Mouse (Mus musculus): Measurements from ENCODE around the gene Rpgr. TPM values are rescaled to one million over a fixed set of nuclear protein-coding genes. Genes with fewer than 3 reads are reported as not detected.

Rpgr gene
- polyA plus RNA-seq, 1 experiment from 2014 or later, result 31.7 TPM

DNA sequence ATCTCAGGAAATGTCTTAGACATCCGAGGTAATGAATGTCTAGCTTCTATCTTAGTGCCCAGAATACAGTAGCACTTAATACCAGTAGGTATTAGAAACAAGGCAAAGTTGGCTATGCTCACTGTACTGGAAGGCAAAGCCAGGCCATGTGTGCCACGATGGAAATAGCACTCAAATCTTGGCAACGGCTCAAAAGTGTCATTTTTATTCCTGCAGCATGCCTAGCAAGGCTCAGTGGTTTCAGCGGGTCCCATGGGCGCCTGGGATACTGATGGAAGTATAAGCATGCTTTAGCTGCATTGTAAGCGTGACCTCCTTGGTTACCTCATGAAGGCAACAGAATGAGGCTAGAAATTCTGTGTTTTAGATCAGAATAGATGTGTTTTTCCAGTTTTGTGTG lies 2.6 kb upstream of the Rpgr start:
- ATAC-seq (ENCODE audit: low FRiP score) (no peak), DNase-seq (ENCODE audit: low spot score) (no peak)
- peaks cover 5% of the 10 kb centered on the region; the same call in 1 of the 2 replicates for H3K4me1 ChIP-seq (replicated peaks; ENCODE audit: control insufficient read depth, insufficient read depth, low read length)
- H3K36me3 ChIP-seq (replicated peaks; ENCODE audit: control insufficient read depth, insufficient read depth), result no peaks in the 10 kb centered on the region
- no peaks in the 10 kb centered on the region for H3K9me3 ChIP-seq (ENCODE audit: control insufficient read depth, low read length)
- WGBS, result 70% methylated on average over 6 of the region's 6 CpGs
- H3K4me2 ChIP-seq (replicated peaks), result no peak overlapping the region
- no peak overlapping the region for H3K4me3 ChIP-seq (replicated peaks; ENCODE audit: low read length)
- H3K27me3 ChIP-seq (ENCODE audit: control insufficient read depth, insufficient read depth, low read length), result no peaks in the 10 kb centered on the region
- H3K9ac ChIP-seq, result no peak overlapping the region
- H3K27ac ChIP-seq, result no peak overlapping the region

DNA sequence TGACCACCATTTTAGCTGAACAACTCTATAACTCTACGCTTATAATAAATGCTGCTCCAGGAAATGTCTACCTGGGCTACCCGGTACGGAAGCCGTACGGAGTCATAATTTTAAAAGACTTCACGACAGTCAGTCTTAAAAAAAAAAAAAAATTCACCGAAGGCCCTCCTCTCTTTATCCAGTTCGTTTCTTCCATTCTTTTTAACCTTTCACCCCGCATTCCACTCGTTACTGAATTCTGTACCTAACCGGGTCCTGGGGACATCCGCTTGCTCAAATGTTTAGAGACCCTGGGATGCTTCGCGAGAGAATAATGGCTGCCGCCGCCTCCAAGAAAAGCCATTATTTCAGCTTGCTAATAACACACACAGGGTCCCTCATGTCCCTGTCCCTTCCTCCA lies 748 bp downstream of the Rpgr start:
- Histone ChIP-seq H3K9me3 (ENCODE audit: control insufficient read depth, low read length) (no peaks in the 10 kb centered on the region), H3K27me3 (ENCODE audit: control insufficient read depth, insufficient read depth, low read length) (no peaks in the 10 kb centered on the region), H3K4me2 (replicated peaks) (peak overlapping the region; percentile 60), H3K4me3 (replicated peaks; ENCODE audit: low read length) (peak overlapping the region; percentile 56), H3K9ac (peak overlapping the region; percentile 68), H3K4me1 (replicated peaks; ENCODE audit: control insufficient read depth, insufficient read depth, low read length) (peaks cover 5% of the 10 kb centered on the region; the same call in 1 of the 2 replicates), H3K27ac (peak overlapping the region; percentile 90), H3K36me3 (replicated peaks; ENCODE audit: control insufficient read depth, insufficient read depth) (0 out of 2 replicates have a peak, but pooled peaks cover 7% of the 10 kb centered on the region)
- DNase-seq (ENCODE audit: low spot score) (peak; percentile 47), ATAC-seq (ENCODE audit: low FRiP score) (peak; percentile 41; the same call in 1 of the 2 replicates)
- WGBS, result 20% methylated on average over 16 of the region's 16 CpGs

- no peaks in the 10 kb centered on the region for H3K4me1 ChIP-seq (replicated peaks; ENCODE audit: control insufficient read depth, insufficient read depth, low read length)
- no peak overlapping the region for H3K27ac ChIP-seq
- peaks cover 33% of the 10 kb centered on the region for H3K36me3 ChIP-seq (replicated peaks; ENCODE audit: control insufficient read depth, insufficient read depth)
- DNase-seq (ENCODE audit: low spot score) (no peak), ATAC-seq (ENCODE audit: low FRiP score) (no peak)
- H3K27me3 ChIP-seq (ENCODE audit: control insufficient read depth, insufficient read depth, low read length), result no peaks in the 10 kb centered on the region
- WGBS, result 85% methylated on average over 5 of the region's 5 CpGs
- no peaks in the 10 kb centered on the region for H3K9me3 ChIP-seq (ENCODE audit: control insufficient read depth, low read length)
- H3K4me3 ChIP-seq (replicated peaks; ENCODE audit: low read length), result no peak overlapping the region
- no peak overlapping the region for H3K4me2 ChIP-seq (replicated peaks)
- H3K9ac ChIP-seq, result no peak overlapping the region
Observed at GRCm38 (mm10) chrX:10205937-10206336, 10.8 kb downstream of the Rpgr start.

DNA sequence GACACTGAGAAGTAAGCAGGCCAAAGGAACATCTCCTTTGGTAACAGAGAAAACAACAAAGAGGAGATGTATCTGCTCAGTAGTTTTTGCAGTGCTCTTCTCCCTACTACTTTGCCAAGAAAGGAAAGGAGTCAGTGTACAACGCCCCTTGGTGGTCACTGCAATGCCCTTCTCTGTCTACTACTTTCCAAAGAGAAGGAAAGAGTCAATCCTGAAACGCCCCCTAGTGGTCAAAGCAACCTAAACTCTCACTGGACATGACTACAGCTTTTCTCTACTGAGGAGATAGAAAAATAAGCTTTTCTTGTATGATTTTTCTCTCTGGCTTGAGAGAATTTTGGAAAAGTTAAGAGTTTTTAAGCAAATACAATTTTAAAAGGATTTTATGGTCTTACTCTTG lies 15.4 kb downstream of the Rpgr start:
- DNase-seq (ENCODE audit: low spot score) (peak; percentile 41), ATAC-seq (ENCODE audit: low FRiP score) (no peak)
- H3K27me3 ChIP-seq (ENCODE audit: control insufficient read depth, insufficient read depth, low read length), result no peaks in the 10 kb centered on the region
- no peaks in the 10 kb centered on the region for H3K9me3 ChIP-seq (ENCODE audit: control insufficient read depth, low read length)
- H3K4me1 ChIP-seq (replicated peaks; ENCODE audit: control insufficient read depth, insufficient read depth, low read length), result no peaks in the 10 kb centered on the region
- no peak overlapping the region for H3K9ac ChIP-seq
- WGBS, result 20% methylated on average over 2 of the region's 2 CpGs
- peaks cover 13% of the 10 kb centered on the region; the same call in 1 of the 2 replicates for H3K36me3 ChIP-seq (replicated peaks; ENCODE audit: control insufficient read depth, insufficient read depth)
- H3K4me3 ChIP-seq (replicated peaks; ENCODE audit: low read length), result no peak overlapping the region
- no peak overlapping the region for H3K27ac ChIP-seq
- no peak overlapping the region for H3K4me2 ChIP-seq (replicated peaks)

- ATAC-seq (ENCODE audit: low FRiP score) (no peak), DNase-seq (ENCODE audit: low spot score) (no peak)
- H3K4me3 ChIP-seq (replicated peaks; ENCODE audit: low read length), result no peak overlapping the region
- no peak overlapping the region for H3K9ac ChIP-seq
- H3K4me2 ChIP-seq (replicated peaks), result no peak overlapping the region
- no peaks in the 10 kb centered on the region for H3K27me3 ChIP-seq (ENCODE audit: control insufficient read depth, insufficient read depth, low read length)
- no peaks in the 10 kb centered on the region for H3K9me3 ChIP-seq (ENCODE audit: control insufficient read depth, low read length)
- H3K27ac ChIP-seq, result no peak overlapping the region
- no peaks in the 10 kb centered on the region for H3K36me3 ChIP-seq (replicated peaks; ENCODE audit: control insufficient read depth, insufficient read depth)
- H3K4me1 ChIP-seq (replicated peaks; ENCODE audit: control insufficient read depth, insufficient read depth, low read length), result no peaks in the 10 kb centered on the region
- WGBS, result 62% methylated on average over 3 of the region's 3 CpGs
Observed at GRCm38 (mm10) chrX:10152390-10152789, 64.3 kb downstream of the Rpgr start.

DNA sequence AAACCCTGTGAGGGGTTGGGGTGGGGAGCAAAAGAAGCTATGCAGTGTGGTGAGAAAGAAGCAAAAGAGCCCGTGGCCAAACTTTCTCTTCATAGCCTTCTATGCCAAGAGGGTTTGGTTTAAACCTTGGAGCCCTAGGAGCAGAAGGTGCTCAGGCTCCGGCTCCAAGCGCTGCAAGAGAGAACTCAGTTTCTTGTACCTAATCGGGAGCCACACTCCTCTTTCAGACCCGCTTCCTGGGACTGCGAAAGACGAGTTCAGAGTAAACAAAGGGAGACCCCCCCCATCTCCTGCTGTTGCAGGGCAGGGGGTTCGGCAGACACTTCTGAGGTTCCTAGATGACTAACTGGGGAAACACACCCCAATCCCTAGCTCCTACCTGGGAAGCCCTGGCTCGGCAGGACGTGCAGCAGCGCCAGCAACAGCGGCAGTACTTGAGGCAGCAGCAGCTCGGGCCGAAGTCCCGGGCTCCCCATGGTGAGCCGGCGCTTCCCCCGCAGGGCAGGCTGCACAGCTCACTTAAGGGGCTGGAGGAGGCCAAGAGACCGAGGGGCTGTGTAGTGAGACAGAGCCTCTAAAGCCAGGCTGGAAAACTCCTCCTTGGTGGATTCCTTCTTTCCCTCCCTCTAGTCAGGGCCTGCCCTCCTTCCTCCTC lies 99.5 kb downstream of the Rpgr start, which contains the start of gene Srpx:
Gene Srpx (minus strand): TSS at position 645 of the 655 bp plus-strand sequence.
- Histone ChIP-seq H3K4me2 (replicated peaks) (peak within 1 kb of the TSS; percentile 50), H3K27ac (no peak within 1 kb of the TSS), H3K9me3 (ENCODE audit: control insufficient read depth, low read length) (no peaks in the 10 kb centered on the region), H3K27me3 (ENCODE audit: control insufficient read depth, insufficient read depth, low read length) (no peaks in the 10 kb centered on the region), H3K36me3 (replicated peaks; ENCODE audit: control insufficient read depth, insufficient read depth) (no peaks in the 10 kb centered on the region), H3K9ac (peak within 1 kb of the TSS; percentile 43), H3K4me1 (replicated peaks; ENCODE audit: control insufficient read depth, insufficient read depth, low read length) (no peaks in the 10 kb centered on the region), H3K4me3 (replicated peaks; ENCODE audit: low read length) (peak within 1 kb of the TSS; percentile 30)
- DNase-seq (ENCODE audit: low spot score) (no peak), ATAC-seq (ENCODE audit: low FRiP score) (peak; percentile 51; the same call in 1 of the 2 replicates)
- WGBS, result 16% methylated on average over 19 of the region's 19 CpGs

DNA sequence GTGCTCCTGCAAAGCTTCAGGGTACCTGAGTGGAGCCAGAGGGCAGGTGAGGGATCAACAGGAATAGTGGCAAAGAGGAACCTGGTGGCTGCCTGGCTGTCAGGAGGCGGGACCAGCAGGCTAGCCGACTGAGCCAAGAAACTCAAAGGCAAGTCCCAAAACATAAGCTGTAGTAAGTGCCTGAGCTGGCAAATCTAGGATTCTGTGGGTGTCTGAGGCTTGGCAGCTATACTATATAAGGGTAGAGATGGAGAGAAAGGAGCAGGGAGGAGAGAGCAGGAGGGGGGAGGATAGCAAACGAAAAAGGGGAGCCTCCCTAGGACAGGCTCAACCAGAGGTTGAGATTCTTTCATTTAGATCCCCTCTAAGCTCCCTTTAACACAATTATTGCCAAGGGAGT lies 100.9 kb downstream of the Rpgr start:
- 65% methylated on average over 3 of the region's 3 CpGs for WGBS
- H3K27ac ChIP-seq, result no peak overlapping the region
- H3K27me3 ChIP-seq (ENCODE audit: control insufficient read depth, insufficient read depth, low read length), result no peaks in the 10 kb centered on the region
- DNase-seq (ENCODE audit: low spot score) (no peak), ATAC-seq (ENCODE audit: low FRiP score) (no peak)
- H3K4me3 ChIP-seq (replicated peaks; ENCODE audit: low read length), result no peak overlapping the region
- H3K36me3 ChIP-seq (replicated peaks; ENCODE audit: control insufficient read depth, insufficient read depth), result no peaks in the 10 kb centered on the region
- H3K4me2 ChIP-seq (replicated peaks), result no peak overlapping the region
- no peaks in the 10 kb centered on the region for H3K9me3 ChIP-seq (ENCODE audit: control insufficient read depth, low read length)
- no peak overlapping the region for H3K9ac ChIP-seq
- H3K4me1 ChIP-seq (replicated peaks; ENCODE audit: control insufficient read depth, insufficient read depth, low read length), result no peaks in the 10 kb centered on the region

- DNase-seq (ENCODE audit: low spot score) (no peak), ATAC-seq (ENCODE audit: low FRiP score) (no peak)
- Histone ChIP-seq H3K4me2 (replicated peaks) (no peak overlapping the region), H3K4me1 (replicated peaks; ENCODE audit: control insufficient read depth, insufficient read depth, low read length) (no peaks in the 10 kb centered on the region), H3K4me3 (replicated peaks; ENCODE audit: low read length) (no peak overlapping the region), H3K9me3 (ENCODE audit: control insufficient read depth, low read length) (no peaks in the 10 kb centered on the region), H3K27me3 (ENCODE audit: control insufficient read depth, insufficient read depth, low read length) (no peaks in the 10 kb centered on the region), H3K27ac (no peak overlapping the region), H3K9ac (no peak overlapping the region), H3K36me3 (replicated peaks; ENCODE audit: control insufficient read depth, insufficient read depth) (no peaks in the 10 kb centered on the region)
- 67% methylated on average over 1 of the region's 1 CpGs for whole genome bisulfite sequencing
Observed at GRCm38 (mm10) chrX:10110736-10111135, 106.0 kb downstream of the Rpgr start.

GRCm38 (mm10) chrX:10108558-10108957 lies 108.2 kb downstream of the Rpgr start:
- Histone ChIP-seq H3K4me1 (replicated peaks; ENCODE audit: control insufficient read depth, insufficient read depth, low read length) (no peaks in the 10 kb centered on the region), H3K27me3 (ENCODE audit: control insufficient read depth, insufficient read depth, low read length) (no peaks in the 10 kb centered on the region), H3K4me2 (replicated peaks) (no peak overlapping the region), H3K9ac (no peak overlapping the region), H3K27ac (no peak overlapping the region), H3K36me3 (replicated peaks; ENCODE audit: control insufficient read depth, insufficient read depth) (no peaks in the 10 kb centered on the region), H3K4me3 (replicated peaks; ENCODE audit: low read length) (no peak overlapping the region), H3K9me3 (ENCODE audit: control insufficient read depth, low read length) (no peaks in the 10 kb centered on the region)
- DNase-seq (ENCODE audit: low spot score) (no peak), ATAC-seq (ENCODE audit: low FRiP score) (no peak)
- 50% methylated on average over 4 of the region's 4 CpGs for WGBS
